Mouse (Mus musculus) gastrocnemius, postnatal 4 days (tissue): ENCODE results near the gene Adat1. TPM values are rescaled to one million over a fixed set of nuclear protein-coding genes. Genes with fewer than 3 reads are reported as not detected.

Experiments
- DNase-seq, 2 experiments: peaks; one replicate each; pipeline ENCODE4 v3.0.0; 2021 to 2022; ENCODE audit warnings: low spot score in 2 of 2, mixed read lengths in 2 of 2
- long read RNA-seq, 2 experiments: library from polyadenylated mRNA; stranded (forward); transcript quantifications; one replicate each; pipeline ENCODE4 v2.0.0; 2021
- total RNA-seq, 2 experiments: library from RNA; stranded (reverse); gene quantifications; 2 replicates each; pipeline ENCODE4 v1.2.3; 2021

The Adat1 gene
- total RNA-seq: 1 to 10 TPM; 2.6 to 2.7 TPM
- long read RNA-seq, experiment 1, partial matches to known transcripts: 0 of 5 reads
- long read RNA-seq, experiment 1, other reads (novel, unspliced or antisense): 3 of 5 reads
- long read RNA-seq, experiment 2, partial matches to known transcripts: 0 of 4 reads
- long read RNA-seq, experiment 2, other reads (novel, unspliced or antisense): 3 of 4 reads

- DNase-seq: peak; percentile 49 to 84
These were observed at the start of gene Adat1 for GRCm38 (mm10) chr8:111992013-111992702. Gene Adat1, minus strand, starts transcription at chr8:111992302.

- no peak for DNase-seq
These were observed 45.4 kb upstream of the Adat1 start for GRCm38 (mm10) chr8:112037521-112037920.

DNA sequence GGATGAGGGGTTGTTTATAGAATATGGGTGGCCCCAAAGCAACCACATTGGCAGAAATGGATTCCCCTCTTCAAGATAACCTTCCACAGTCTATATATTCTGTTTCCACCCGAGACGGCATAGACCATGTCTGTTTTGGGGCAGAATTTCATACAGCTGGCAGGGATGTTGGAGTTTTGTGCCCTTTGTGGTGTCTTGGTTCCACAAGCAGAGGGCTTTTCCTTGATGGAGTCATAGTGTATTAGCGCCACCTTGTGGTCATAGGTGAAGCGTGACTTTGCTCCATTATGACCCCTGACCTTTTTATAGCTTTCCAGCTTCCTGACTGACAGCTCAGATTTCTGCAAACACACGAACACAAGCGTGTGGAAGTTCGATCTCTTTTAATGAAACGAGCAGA lies 42.5 kb upstream of the Adat1 start:
- no peak for DNase-seq

DNA sequence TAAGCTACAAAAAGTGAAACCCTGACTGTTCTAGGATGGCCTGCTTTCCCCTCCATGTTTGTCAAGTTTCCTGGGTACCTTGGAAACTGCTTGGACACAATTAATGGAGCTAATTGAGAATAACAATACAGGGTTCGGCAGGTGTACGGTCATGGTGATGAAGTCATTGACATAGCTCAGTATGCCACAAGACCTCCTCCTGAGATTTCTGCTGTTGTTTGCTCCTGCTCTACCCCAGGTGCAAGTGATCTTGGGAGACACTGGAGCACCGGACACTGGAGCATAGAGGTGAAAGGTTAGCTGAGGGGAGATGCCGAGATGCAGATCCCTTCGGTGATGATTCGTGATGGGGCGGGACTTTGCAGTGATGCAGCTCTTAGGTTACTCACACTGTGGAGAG lies 41.0 kb upstream of the Adat1 start:
- DNase-seq: no peak

DNA sequence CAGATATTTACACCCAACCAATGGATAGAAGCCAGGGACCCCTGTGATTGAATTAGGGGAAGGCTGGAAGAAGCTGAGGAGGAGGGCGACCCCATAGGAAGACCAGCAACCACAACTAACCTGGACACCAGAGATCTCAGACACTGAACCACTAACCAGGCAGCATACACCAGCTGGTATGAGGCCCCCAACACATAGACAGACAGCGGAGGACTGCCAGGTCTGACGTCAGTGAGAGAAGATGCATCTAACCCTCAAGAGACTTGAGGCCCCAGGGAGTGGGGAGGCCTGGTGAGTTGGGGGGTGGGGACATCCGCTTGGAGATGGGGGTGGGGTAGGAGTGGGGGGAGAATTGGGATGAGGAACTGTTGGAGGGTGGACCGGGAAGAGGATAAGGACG lies 38.6 kb upstream of the Adat1 start:
- no peak for DNase-seq

DNA sequence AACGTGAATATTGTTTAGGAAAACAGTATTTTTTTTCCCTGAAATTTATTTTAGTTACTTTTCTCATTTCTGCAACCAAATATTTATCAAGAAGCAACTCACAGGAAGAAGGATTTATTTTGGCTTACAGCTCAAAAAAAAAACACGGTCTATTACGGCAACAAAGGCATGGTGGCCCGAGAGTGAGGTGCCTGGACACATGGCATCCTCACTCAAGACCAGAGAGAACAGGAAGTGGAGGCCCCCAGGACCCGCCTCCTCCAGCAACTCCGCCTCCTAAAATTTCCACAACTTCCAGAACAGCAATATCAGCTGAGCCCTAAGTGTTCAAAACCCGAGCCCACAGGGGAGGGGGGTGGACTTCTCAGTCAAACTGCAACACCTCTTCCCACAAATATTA lies 37.4 kb upstream of the Adat1 start:
- DNase-seq: no peak

- DNase-seq: no peak
These were observed 22.8 kb upstream of the Adat1 start, which contains the start of gene Gm6793 for GRCm38 (mm10) chr8:112014936-112015335. Gene Gm6793, minus strand, starts transcription at chr8:112015036.

DNA sequence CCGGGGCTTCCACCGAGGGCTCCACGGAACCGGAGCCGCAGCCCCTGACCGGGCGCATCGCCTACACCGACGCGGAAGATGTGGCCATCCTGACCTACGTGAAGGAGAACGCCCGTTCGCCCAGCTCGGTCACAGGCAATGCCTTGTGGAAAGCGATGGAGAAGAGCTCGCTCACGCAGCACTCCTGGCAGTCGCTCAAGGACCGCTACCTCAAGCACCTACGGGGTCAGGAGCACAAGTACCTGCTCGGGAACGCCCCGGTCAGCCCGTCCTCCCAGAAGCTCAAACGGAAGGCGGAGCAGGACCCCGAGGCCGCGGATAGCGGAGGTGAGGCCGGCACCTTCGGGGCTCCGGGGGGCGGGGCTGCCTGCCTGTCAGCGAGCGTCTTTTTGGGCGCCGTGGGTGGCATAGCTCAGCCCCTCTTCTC lies 19.7 kb upstream of the Adat1 start:
- DNase-seq: no peak

- DNase-seq: peak; percentile 87 to 93
These were observed 19.1 kb upstream of the Adat1 start, which contains the start of the genes Kars and Terf2ip for GRCm38 (mm10) chr8:112010997-112011815. Gene Kars, minus strand, starts transcription at chr8:112011323. Gene Terf2ip, plus strand, starts transcription at chr8:112011398.

GRCm38 (mm10) chr8:112009558-112009957 lies 17.5 kb upstream of the Adat1 start:
- no peak for DNase-seq

DNA sequence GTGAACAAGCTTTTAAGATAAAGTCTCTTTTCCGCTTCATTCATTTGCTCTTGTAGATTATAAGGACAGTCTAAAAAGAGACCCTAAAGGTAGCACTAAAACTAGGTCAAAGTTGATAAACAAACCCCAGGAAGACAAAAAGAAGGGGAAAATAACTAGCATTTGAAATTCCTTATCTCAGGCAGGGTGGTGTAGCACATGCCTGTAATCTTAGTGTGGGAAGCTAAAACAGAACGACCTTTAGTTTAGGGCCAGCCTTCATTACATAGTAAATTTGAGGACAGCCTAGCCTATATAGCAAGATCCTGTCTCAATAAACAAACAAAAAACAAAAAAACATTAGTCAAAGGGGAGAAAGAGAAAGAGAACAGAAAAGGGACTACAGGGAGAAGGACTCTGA lies 15.6 kb upstream of the Adat1 start:
- no peak for DNase-seq

- DNase-seq: no peak
These were observed 13.5 kb upstream of the Adat1 start for GRCm38 (mm10) chr8:112005601-112006000.

GRCm38 (mm10) chr8:112004754-112005153 lies 12.7 kb upstream of the Adat1 start:
- DNase-seq: no peak

DNA sequence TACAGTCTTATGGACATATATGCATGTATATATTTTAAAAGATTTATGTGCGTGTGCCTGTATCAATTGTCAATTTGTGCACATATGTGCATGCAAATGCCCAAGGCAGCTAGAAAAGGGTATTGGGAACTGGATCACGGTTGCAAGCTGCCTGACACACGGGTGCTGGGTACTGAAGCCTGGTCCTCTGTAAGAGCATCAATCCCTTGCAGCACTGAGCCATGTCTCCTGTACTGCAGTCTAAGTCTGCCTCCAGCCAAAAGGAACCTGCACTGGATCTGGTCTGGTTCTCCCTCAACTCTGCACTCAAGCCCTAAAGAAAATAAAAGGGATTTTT lies 569 bp upstream of the Adat1 start:
- no peak for DNase-seq

DNA sequence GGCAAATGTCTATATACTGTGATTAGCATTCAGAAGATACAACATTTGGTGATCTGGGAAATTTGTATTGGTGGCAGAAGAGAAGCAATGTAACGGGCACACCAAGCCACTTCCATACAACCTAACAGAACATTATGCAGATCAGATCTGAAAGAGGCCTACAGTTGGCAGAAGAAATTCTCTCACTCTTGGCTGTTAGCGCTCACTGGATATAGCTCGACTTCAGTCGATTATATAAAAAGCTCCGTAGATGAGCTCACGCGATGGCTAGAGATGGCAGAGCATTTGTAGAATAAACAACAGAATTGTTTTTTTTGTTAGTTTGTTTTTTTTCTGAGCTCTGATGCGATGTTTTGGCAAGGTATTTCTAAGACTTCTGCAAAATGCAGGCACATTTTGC lies 824 bp downstream of the Adat1 start:
- DNase-seq: no peak

- peak; percentile 52 to 68 for DNase-seq
These were observed 2.2 kb downstream of the Adat1 start for GRCm38 (mm10) chr8:111989911-111990310.

DNA sequence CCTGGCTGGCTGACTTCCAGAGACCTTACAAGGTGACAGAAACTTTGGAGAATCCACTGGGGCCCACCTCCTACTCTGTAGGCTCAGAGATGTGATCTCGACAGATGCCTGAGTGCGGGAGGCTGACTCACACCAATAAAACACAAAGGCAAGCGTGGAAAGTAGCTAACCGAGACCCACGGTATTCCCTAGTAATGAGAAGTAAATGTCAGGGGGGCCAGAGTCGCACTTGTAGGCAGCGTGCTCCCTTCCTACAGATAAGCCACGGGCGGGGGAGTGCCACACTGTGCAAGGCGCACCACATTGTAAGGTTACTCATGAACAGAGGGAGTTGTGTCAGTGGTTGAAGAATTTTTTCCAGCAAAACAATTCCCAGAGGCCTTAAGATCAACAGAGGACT lies 7.6 kb downstream of the Adat1 start:
- no peak for DNase-seq

DNA sequence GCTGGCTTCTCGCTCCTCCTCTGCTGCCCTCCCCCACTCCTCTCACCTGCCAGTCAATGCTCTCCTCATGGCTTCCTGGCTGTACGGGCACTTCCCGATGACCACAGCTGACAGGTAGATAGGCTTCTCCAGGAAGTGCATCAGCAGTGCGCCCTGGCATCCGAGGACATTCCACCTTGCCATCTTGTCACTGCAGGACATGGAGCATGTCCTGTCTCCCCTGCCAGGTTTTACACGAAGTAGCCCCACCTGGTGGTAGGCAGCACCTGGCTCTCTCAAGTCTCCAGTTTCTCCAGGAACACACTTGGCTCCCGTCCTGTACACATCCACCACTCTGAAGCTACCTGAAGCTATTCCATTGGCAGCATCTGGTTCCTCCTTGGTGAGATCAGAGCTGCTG lies 10.0 kb downstream of the Adat1 start:
- no peak for DNase-seq

DNA sequence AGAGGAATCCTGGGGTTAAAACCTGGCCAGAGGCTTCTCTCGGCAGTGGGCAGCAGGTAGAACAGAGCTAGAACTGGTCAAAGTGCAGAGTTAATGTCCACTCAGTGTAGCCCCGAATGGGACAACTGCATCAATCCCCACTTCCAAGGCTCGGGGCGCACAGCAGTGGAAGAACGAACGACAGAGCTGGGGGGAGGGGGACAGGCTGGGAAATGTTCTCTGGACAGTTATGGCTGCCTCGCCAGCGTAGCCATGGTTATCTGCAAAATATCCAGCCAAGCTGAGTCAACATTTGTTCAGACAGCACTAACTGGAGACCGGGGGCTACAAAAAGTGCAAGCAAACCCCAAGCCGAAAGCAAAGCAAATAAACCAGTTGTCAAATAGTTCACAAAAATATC lies 14.0 kb downstream of the Adat1 start:
- DNase-seq: no peak

- no peak for DNase-seq
These were observed 15.8 kb downstream of the Adat1 start for GRCm38 (mm10) chr8:111976326-111976725.

GRCm38 (mm10) chr8:111975706-111976105 lies 16.4 kb downstream of the Adat1 start:
- no peak for DNase-seq

DNA sequence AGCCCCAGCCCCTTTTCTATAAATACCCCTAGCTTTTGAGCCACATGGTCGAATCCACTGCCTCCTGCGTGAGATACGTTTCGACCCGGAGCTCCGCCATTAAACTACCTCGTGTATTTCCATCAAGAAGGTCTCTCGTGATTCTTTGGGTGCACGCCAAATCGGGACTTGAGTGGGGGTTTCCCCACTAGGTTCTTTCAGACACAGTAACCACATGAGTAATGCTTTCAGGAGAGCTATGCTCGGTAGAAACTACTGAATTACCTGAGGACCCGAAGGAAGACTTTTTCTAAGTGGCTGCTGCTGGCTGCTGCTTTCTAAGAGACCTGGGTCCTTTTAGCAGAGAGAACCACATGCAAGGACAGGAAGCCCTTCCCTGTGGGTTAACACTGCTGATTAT lies 18.0 kb downstream of the Adat1 start:
- no peak for DNase-seq
